Mouse (Mus musculus) liver, adult 2 months (tissue): ENCODE measurements around the gene Pecam1.

Source experiments
- CTCF ChIP-seq: fragments of 200-500 bp; IDR thresholded peaks from 2 replicates; pipeline ENCODE4 v1.5.1; 2011; ENCODE audit warnings: low read depth, low read length, control low read depth
- POLR2A ChIP-seq: fragments of 200-500 bp; IDR thresholded peaks from 2 replicates; pipeline ENCODE4 v1.6.1; 2011; ENCODE audit warnings: low read length, control low read depth; ENCODE audit not compliant: insufficient read depth; ENCODE audit errors: extremely low read depth

DNA sequence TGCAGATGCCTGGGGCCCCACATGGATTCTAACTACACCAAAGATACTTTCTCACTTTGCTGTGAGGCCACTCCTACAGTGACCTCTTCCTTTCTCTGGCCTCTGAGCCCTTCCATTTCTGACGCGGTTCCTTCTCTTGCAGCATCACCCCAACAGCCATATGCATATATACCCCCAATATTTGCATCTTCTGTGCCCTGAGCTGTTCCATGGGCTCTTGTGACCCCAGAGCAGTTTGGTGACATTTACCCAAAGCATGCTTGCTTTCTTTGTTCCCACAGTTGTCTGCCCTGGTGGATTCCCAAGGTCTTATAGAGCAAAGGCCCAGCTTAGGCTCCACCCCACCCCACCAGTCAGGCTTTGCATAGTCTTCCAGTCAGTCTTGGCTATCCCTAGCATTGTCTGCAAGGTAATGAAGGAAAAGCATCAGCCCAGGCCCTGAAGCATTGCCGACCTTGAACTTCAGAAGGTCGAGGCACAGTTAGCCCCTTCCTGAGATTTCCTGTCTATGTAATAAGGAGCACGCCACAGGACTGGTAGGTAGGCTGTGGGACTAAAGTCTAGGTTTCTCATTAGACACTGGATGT, 77.4 kb downstream of the Pecam1 start:
- TF ChIP-seq POLR2A (no peak), CTCF (no peak)
